Mouse (Mus musculus) adrenal gland, adult 8-10 months (tissue): ENCODE measurements around the gene Gcm1. TPM values are rescaled to one million over a fixed set of nuclear protein-coding genes. Genes with fewer than 3 reads are reported as not detected.
"Not testable (repeated sequence)": the region's sequence is repeated elsewhere in the genome, so short reads cannot be mapped to it uniquely, and the experiment has no call there.

Experiments used
- DNase-seq: peaks from one replicate; pipeline ENCODE4 v3.0.0; 2022
- total RNA-seq, 4 experiments: library from RNA; stranded (reverse); gene quantifications; 2 replicates each; pipeline ENCODE4 v1.2.4; 2022

Gcm1 gene
- total RNA-seq, 4 experiments from 2014 or later: not detected

DNA sequence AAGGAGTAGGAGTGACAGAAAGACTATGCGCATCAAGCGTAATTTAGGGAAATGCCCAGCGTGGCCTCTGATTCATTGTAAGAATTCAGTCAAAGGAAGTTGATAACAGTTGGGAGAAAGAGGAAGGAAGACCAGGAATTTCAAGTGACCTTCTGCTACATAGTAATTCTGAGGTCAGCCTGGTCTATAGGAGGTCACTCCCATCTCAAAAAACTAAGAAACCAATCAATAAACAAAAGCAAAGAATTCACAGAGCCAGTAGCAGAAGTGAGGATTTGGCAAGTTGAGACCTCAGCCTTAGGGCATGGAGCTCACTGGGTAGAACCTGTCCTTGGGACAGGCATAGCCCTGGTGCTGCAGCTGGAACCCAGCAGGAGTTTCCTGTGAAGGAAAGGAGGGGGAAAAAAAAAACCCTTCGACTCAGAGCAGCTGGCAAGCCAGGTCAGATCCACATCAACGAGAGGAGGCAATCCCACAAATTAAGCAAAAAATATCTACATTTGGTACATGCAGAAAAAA, 1.2 kb upstream of the Gcm1 start:
- no peak for DNase-seq

DNA sequence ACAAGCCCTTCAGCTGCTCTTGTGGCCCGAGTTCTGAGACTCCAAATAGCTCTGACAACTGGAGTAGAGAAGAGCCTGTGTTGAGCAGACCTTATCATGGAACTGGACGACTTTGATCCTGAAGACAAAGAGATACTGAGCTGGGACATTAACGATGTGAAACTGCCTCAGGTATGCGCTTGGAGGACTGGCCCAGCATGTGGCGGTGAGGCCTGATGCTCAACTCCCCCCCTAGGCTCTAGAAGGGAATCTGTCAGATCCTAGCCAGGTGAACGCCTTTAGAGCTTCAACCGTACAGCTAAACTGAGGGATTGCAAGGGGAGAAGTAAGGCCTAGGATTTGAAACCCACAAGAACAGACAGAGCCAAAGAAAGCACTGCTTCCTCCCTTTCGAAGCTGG, 2.1 kb downstream of the Gcm1 start:
- DNase-seq: no peak

DNA sequence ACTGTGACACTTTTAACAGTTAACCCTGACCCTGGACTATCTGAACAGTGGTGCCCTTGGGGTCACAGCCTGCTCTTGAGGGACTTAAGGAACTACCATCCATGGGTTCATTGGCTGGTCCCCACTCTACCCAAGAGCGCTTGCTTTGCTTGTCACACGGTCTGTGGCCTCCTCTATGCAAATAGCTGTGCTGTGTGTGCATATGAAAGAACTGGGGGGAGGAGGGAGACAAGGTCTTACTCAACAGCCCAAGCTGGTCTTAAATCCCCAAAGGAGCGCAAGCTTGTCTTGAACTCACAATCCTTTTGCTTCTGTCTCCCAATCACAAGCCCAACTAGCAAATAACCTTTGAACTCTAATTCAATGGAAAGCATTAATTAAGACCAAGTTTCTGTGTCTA, 2.6 kb downstream of the Gcm1 start:
- no peak for DNase-seq

DNA sequence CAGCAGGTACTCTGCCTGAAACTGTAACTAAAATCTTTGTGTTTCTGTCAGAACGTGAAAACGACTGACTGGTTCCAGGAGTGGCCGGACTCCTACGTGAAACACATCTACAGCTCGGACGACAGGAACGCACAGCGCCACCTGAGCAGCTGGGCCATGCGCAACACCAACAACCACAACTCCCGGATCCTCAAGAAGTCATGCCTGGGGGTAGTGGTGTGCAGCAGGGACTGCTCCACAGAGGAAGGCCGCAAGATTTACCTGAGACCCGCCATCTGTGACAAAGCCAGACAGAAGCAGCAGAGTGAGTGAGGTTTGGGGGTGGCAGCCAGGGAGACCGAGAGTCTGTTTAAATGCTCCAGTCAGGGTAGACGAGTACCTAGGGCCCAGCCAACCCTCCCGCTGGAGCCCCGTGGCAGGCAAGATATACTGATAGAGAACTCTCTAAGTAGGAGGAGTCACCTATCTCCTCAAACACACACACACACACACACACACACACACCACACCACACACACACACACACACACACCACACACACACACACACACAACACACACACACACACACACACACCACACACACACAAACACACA, 7.9 kb downstream of the Gcm1 start:
- no peak for DNase-seq

DNA sequence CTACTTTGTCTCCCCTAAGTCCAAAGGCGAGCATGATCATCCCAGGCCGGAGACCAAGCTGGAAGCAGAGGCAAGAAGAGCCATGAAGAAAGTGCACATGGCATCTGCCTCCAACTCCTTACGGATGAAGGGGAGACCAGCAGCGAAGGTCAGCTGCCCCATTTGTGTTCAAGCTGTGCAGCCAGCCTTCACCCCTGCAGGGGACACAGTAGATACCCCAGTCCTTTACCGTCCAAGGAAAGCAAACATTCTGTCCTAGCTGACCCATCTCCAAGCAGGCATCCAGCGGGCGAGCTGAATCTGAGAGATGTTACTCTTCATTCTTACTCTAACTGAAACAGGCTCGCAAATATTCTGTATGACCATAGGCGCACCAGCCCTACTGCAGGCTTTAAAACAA, 10.7 kb downstream of the Gcm1 start:
- DNase-seq: no peak

DNA sequence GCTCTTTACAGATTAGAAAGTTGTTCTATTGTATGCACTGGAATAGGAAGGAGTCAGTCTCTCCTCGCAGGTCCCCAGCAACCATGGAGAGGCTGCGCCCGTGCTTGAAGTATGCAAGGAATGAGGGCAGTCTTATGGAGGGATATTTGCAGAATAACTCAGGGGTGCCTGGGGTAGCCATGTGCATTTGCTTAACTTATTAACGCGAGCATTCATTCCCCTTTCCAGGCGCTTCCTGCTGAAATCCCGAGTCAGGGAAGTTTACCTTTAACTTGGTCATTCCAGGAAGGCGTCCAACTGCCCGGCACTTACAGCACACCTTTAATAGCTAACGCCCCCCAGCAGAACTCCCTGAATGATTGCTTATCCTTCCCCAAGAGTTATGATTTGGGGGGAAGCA, 12.4 kb downstream of the Gcm1 start:
- no peak for DNase-seq

DNA sequence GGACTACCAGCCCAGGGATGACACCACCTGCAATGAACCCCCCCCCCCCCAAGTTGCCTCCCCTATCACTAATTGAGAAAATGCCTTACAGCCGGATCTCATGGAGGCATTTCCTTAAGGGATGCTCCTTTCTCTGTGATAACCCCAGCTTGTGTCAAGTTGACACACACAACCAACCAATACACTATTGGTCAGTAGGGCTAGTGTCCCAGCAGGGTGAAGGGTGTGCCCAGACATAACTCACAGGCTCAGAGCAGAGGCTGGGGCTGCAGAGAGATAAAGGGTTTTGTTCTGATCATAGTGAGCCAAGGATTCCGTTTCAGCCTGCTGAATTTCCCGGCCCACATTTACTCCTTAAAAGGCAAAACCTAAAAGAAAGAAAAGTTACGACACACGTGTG, 18.8 kb downstream of the Gcm1 start:
- DNase-seq: no peak

DNA sequence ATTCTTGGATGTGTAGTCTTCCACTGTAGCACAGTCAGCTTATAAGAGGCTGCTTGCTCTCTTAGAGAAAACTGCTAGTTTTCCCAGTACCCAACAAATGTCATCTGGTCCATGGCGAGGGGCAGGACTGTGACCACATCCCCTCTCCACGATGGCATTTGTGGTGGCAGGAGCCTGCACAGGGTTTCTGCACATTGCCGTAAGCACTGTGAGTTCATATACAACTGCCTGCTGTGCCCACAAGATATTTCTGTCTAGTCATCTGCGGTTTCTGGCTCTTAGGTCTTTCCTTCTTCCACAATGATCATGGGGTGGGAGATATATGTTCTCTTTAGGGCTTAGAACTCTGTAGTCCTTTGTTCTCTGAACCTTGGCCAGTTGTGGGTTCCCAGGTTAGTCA, 19.9 kb downstream of the Gcm1 start:
- no peak for DNase-seq

DNA sequence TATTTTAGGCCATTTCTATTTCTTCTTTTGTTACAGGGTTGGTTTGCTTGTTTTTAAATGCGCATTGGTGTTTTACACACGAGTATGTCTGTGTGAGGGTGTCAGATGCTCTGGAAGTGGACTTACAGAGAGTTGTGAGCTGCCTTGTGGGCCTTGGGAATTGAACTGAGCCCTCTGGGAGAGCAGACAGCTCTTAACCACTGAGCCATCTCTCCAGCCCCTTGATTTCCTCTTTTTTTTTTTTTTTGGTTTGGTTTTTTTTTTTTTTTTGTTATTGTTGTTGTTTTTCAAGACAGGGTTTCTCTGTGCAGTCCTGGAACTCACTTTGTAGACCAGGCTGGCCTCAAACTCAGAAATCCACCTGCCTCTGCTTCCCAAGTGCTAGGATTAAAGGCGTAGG, 21.6 kb downstream of the Gcm1 start:
- not testable (repeated sequence) for DNase-seq

DNA sequence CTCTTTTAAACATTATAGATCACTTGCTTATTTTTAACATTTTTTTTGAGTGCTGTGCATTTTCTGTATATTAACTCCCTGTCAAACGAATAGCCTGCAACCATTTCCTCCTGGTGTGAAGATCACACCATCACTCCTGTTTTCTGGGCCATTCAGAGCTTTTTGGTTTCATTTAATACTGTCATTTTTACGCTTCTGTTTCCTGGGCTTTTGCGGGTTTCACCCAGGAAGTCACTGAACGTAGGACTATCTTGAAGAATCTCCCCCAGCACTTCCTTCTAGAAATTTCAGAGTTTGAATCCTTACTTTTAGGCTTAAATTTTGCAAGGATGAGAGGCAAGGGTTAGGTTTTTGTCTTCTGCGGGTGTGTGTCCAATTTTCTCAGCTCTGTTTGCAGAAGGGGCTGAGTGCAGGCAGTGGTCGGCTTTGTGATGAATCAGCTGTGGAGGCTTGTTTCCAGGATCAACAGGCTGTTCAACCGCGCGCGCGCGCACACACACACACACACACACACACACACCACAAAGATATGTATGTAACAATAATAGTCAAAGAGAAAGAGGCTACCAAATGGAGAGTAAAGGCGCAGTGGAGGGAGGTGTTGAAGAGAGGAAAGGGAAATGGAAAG, 22.1 kb downstream of the Gcm1 start:
- no peak for DNase-seq

DNA sequence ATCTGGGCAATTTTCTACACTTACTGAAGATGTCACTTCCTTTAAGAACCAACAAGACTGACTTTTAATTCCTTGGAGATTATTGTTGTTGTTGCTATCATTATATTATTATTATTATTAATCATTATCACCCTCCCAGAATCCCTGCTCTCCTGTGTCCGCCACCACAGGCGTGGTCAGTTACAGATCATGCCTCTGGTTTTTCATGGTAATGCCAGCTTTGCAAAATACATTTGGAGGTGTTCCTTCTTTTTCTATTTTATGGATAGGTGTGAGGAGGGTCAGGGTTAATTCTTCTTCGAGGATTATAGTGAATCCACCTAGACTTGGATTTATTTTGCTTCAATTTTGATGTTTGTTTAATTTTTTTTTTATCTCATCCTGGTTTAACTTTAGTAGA, 23.5 kb downstream of the Gcm1 start:
- no peak for DNase-seq

DNA sequence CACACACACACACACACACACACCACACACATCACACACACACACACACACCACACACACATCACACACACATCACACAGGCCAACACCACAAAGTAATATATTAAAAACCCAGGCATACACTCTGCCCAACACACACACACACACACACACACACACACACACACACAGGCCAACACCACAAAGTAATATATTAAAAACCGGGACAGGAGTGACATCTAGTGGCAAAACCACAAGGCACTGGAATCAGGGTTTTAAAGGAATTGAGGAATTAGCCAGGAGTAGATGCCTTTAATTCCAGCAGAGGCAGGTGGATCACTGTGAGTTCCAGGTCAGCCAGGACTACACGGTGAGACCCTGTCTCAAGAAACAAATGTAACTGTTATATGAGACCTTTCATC, 26.5 kb downstream of the Gcm1 start:
- DNase-seq: no peak

DNA sequence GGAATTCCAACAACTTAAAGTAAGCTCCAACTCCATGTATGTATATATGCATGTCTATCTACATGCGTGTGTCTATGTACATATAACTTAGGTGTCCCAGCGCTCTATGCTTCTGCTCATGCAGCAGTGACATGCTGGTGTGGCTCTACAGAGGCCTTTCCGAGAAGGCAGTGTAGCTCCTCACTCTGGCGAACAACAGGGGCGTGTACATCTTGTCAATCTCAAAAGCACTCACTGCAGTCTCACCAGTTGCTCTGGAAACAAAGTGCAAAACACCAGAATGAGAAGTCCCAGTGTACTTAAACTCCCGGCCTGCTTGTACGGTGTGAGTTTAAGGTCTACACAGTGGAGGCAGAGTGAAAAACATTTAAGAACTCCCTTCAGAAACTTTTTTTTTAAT, 30.1 kb downstream of the Gcm1 start:
- no peak for DNase-seq

DNA sequence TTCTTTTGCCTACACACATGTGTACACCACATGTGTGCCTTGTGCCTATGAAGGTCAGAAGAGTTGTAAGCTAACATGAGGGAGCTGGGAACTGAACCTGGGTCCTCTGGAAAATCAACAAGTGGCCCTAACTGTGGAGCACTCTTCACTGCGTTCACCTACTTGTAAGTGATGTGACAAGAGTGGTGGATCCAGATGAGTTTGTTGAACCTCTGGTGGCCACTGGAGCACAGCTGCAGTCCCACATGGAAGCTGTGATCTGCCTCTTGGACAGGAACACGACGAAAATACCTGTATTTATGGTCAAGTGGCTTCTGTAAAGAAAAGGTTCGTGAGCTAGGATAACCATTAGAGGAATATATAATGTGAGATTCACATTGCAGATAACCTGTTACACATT, 32.6 kb downstream of the Gcm1 start:
- no peak for DNase-seq

DNA sequence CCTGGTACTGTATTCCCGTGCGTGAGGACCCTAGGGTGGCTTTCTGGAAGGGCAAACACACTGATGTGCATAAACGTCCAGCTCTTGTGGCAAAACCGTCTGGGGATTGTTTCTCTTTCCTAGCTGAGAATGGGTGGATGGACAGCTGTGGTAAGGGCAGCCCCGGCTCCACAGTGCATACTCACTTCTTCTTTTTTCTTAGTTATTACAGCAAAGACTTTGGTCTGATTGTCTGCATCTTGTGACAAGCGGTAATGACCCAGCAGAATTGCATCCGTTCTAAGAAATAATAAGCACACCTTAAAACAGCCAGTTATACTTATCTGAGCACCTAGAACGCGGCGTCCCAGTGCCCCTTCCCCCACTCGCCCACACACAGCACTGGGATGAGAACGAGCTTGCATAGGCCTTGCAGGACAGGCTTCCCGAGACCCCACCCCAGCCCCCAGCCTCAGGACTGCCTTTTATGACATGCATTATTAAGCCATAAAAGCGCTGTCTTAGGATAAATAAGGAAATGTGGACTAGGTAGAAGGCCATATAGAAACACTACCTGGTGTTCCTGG, 34.1 kb downstream of the Gcm1 start:
- DNase-seq: no peak

DNA sequence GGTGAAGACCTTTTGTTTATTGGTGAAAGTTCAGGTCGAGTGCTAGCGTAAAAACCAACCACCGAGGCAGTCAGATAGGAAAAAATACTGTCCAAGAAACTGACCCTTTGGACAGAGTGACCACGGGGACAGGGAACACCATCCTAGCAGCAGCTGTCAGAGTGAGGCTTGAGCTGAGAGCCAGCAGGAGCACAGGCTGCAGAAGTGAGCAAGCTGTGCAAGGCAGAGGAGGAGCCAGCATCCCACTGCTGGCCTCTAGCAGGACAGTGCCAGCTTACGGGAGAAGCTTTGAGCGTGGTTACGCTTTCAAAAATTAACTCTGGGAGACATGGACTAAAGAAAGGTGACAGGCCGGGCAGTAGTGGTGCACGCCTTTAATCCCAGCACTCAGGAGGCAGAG, 36.0 kb downstream of the Gcm1 start:
- DNase-seq: no peak

DNA sequence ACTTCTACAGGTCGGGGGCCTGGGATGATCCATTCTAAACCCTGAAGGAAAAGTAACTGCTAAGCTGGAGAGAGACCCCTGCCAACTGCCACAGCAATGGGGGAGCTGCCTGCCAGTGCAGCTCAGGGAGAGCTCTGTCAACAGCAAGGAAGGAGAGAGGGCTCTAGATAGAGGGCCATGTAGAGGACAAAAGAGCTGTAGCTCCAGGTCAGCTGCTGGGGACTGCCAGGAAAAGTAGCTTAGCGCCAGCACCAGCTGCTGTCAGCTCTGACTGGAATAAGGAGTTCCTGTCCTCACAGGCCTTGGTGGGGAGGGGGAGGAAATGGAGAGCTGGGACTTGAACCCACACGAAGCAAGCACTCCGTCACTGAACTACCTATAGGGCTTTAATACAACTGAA, 36.8 kb downstream of the Gcm1 start:
- DNase-seq: no peak

DNA sequence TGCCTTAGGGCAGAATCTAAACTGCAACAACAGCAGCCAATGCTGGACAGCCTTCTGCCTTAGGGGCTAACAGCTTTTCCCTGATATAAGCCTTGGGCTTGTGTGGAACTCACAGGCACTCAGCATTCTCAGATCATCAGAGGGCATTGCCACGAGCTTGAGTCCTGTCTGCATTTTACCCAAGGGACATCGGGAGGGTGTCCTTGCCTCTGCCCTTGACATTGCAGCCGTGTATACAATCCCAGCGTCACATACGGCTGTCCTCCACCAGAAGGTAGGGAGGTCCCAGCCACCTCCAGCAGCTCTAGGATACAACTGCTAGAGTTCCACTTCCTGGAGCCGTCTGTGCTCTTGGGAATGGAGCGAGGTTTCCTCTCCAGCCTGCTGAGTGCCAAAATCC, 37.2 kb downstream of the Gcm1 start:
- no peak for DNase-seq

DNA sequence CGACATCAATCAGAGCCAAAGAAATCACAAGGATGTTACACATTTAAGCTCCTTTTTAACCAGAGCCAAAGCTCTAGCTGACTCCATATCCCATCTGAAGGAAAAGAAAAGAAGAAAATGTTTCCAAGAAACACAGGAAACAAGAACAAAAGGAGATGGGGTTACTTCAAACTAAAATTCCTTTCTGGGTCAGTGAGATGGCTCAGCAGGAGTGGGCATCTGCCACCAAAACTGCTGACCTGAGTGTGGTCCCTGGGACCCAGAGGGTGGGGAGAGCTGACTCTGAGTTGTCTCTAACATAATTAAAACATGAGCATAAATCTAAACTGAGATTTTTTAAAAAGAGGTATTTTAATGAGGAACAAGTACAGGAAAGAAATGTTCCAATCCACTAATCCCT, 38.2 kb downstream of the Gcm1 start:
- no peak for DNase-seq

DNA sequence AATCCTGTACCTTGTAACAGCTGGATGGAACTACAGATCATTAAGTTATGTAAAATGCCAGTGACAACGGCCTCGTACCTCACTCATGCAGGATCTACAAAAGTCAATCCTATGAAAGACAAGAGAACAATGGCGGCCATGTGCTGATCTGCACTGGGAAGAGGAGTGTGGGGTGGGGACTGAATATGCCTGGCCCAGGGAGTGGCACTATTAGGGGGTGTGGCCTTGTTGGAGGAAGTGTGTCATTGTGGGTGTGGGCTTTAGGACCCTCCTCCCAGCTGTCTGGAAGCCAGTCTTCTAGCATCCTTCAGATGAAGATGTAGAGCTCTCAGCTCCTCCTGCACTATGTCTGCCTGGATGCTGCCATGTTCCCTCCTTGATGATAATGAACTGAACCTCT, 38.9 kb downstream of the Gcm1 start:
- no peak for DNase-seq

DNA sequence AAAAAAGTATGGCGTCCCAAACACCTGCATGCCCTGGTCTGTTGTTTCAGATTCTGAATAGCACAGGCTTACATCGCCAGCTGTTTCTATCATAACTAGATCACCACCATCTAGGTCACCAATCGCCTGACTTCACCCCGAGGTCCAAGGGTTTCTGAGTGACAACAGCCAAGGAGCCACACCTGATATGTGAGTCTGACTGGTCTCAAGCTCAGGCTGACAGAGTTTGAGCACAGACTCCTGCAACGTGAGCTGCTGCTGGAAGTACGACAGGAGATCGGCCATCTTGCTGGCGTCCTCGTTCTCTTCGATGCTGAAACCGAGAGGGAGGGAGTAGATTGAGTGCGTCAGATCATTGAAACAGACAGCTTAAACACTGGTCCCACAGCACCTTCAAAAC, 44.0 kb downstream of the Gcm1 start:
- no peak for DNase-seq

DNA sequence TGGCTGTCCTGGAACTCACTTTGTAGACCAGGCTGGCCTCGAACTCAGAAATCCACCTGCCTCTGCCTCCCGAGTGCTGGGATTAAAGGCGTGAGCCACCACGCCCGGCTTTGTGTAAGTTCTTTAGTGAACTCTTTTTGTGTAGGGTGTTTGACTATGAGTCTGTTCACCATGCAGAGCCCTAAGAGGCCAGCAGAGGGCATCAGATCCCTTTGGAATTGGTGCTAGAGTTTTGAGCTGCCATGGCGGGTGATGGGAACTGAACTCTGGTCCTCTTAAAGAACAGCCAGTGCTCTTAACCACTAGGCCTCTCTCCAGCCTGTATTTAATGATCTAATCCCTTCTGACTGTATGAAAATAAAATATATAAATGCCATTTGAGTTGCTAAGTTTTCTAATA, 44.7 kb downstream of the Gcm1 start:
- no peak for DNase-seq

DNA sequence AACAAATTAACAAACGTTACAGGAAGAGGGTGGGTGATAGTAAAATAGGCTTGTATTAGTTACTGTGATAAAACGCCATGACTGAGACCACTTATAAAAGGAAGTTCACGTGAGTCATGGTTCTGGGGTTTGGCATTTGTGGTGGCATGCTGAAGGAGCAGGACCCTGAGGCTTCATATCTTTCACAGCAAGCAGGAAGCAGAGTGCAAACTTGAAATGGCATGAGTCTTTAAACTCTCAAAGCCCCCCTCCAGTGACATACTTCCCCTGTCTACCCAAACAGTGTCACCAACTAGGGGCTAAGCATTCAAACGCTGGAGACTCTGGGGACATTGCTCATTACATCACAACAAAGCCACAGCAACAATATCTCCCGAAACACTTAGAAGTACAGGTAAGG, 49.2 kb downstream of the Gcm1 start:
- no peak for DNase-seq

DNA sequence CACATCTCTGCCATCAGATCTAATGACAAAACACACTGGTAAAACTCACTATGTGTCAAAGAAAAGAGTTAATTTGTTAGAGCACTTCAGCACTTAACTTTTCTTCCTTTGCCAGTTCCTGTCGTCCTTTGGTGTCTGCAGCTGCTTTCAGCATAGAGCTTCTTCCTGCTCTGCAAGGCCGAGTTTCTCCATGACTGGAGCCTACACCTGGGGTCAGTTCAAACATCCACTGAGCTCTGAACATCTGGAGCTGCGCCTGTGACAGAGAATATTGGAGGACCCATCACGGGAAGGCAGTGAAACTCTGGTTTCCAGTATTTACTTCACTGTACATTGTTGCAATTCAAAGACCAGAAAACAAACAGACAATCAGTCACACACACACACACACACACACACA, 49.7 kb downstream of the Gcm1 start:
- no peak for DNase-seq
